Mouse (Mus musculus) ZHBTc4 (cell line): ENCODE data around the gene Tchp.

ENCODE experiments used
- DNase-seq: peaks from one replicate; pipeline ENCODE4 v3.0.0-alpha.2; 2011; ENCODE audit warnings: low read depth, low spot score

The Tchp gene

GRCm38 (mm10) chr5:114707265-114708068 is at the start of gene Tchp:
Gene Tchp (plus strand): TSS chr5:114707760.
- peak; percentile 97 for DNase-seq

- peak; percentile 61 for DNase-seq
Observed at GRCm38 (mm10) chr5:114658255-114658654, 49.3 kb upstream of the Tchp start, which contains the start of gene Trpv4. Gene Trpv4 (minus strand): TSS chr5:114658421.

- no peak for DNase-seq
Observed at GRCm38 (mm10) chr5:114661029-114661428, 46.5 kb upstream of the Tchp start.

GRCm38 (mm10) chr5:114664139-114664538 is 43.4 kb upstream of the Tchp start:
- no peak for DNase-seq

GRCm38 (mm10) chr5:114664750-114665149 is 42.8 kb upstream of the Tchp start:
- DNase-seq, result peak; percentile 70

GRCm38 (mm10) chr5:114666659-114667058 is 40.9 kb upstream of the Tchp start:
- DNase-seq, result no peak

GRCm38 (mm10) chr5:114667228-114667856 is 40.2 kb upstream of the Tchp start:
- peak; percentile 98 for DNase-seq

GRCm38 (mm10) chr5:114669014-114669413 is 38.5 kb upstream of the Tchp start:
- DNase-seq, result no peak

GRCm38 (mm10) chr5:114673114-114673513 is 34.4 kb upstream of the Tchp start:
- DNase-seq, result peak; percentile 55

GRCm38 (mm10) chr5:114674594-114674993 is 33.0 kb upstream of the Tchp start:
- peak; percentile 55 for DNase-seq

- DNase-seq, result peak; percentile 64
Observed at GRCm38 (mm10) chr5:114679841-114680591, 27.5 kb upstream of the Tchp start.

- no peak for DNase-seq
Observed at GRCm38 (mm10) chr5:114680676-114681285, 26.8 kb upstream of the Tchp start.

GRCm38 (mm10) chr5:114681717-114682116 is 25.8 kb upstream of the Tchp start:
- DNase-seq, result no peak

- no peak for DNase-seq
Observed at GRCm38 (mm10) chr5:114685986-114686385, 21.6 kb upstream of the Tchp start.

- DNase-seq, result no peak
Observed at GRCm38 (mm10) chr5:114686726-114687210, 20.8 kb upstream of the Tchp start.

- DNase-seq, result peak; percentile 70
Observed at GRCm38 (mm10) chr5:114687901-114688300, 19.7 kb upstream of the Tchp start.

- DNase-seq, result no peak
Observed at GRCm38 (mm10) chr5:114688703-114689102, 18.9 kb upstream of the Tchp start.

GRCm38 (mm10) chr5:114689700-114690366 is 17.7 kb upstream of the Tchp start:
- DNase-seq, result peak; percentile 75

- DNase-seq, result peak; percentile 99
Observed at GRCm38 (mm10) chr5:114690633-114691567, 16.7 kb upstream of the Tchp start, which contains the start of gene Gltp. Gene Gltp (minus strand): TSS chr5:114690984.

- DNase-seq, result peak; percentile 50
Observed at GRCm38 (mm10) chr5:114695775-114696174, 11.8 kb upstream of the Tchp start.
